Mouse (Mus musculus): Measurements from ENCODE around the gene Olfr1321. TPM values are rescaled to one million over a fixed set of nuclear protein-coding genes. Genes with fewer than 3 reads are reported as not detected.

Gene Olfr1321
- not detected in 2 replicates for polyA plus RNA-seq (2016; fragmentation: Nextera tagmentation; extraction: Ambion mirVana)

DNA sequence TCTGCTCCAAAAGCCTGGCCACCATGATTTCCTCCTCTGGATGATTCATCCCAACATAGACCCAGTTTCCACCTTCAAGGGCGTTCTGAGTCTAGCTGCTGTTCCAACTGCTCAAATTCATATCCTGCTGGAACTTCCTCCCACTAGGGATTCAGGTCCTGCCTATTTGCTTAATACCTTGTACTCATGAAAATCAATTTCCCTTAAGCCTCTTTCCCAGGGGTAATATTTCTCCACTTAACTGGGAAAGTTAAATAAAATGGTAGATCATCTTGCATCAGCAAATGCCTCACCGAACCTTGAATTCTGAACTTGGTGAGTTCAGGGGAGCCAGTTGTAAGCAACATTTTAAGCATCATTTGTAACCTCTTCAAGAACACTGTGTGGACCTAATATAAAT, at the start of gene Olfr1321:
Gene Olfr1321, minus strand, starts transcription at position 101 of the 400 bp plus-strand sequence.
- Histone ChIP-seq H3K4me1 (no peaks in the 10 kb centered on the region), H3K9me3 (no peaks in the 10 kb centered on the region), H3K36me3 (no peaks in the 10 kb centered on the region), H3K9ac (replicated peaks) (no peak within 1 kb of the TSS), H3K27me3 (no peaks in the 10 kb centered on the region), H3K4me2 (replicated peaks) (no peak within 1 kb of the TSS), H3K27ac (replicated peaks) (no peak within 1 kb of the TSS), H3K4me3 (no peak within 1 kb of the TSS)
- no peak for ATAC-seq (ENCODE audit: low FRiP score, low read depth)
- WGBS, result 73% methylated on average over 2 of the region's 2 CpGs

DNA sequence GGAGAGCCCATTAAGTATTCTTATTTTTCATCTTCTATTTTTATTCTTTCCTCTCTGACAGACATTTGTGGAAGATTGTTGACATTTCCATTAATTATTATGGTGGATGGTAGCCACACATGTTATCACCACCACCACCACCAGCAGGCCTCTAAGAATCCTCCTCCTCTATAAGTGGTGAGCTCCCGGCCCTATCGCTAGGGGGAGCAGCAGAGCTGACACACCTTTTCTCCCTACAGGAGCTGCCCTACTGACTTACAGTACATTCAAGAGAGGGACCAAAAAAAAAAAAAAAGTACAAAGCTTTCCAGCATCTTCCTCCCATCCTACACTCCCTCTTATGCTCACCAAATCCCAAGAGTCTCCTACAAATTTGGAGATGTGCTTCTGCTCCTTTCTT, 36.0 kb upstream of the Olfr1321 start:
- Histone ChIP-seq H3K9ac (replicated peaks) (no peak overlapping the region), H3K36me3 (no peaks in the 10 kb centered on the region), H3K9me3 (no peaks in the 10 kb centered on the region), H3K4me3 (no peak overlapping the region), H3K27me3 (no peaks in the 10 kb centered on the region), H3K4me1 (no peaks in the 10 kb centered on the region), H3K27ac (replicated peaks) (no peak overlapping the region), H3K4me2 (replicated peaks) (no peak overlapping the region)
- WGBS, result 34% methylated on average over 2 of the region's 2 CpGs
- no peak for ATAC-seq (ENCODE audit: low FRiP score, low read depth)

DNA sequence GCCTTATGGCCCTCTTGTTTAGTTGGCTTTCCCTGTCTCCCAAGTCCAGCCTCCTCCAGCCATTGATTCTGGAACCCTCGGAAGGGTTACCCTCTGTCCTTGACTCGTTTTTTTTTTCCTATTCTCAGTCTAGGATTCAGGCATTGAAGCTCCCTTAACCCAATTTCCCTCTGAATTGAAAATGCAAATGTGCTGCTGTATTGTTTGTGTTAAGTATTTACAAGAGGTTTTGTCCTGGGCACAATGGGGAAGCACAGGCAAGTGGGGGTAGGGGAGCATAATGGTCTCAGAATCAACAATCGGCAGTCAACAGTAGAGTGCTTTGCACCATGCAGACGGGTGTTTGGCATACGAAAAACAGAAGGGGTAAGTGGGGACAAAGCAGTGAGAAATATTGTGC, 10.3 kb upstream of the Olfr1321 start:
- no peaks in the 10 kb centered on the region for H3K36me3 ChIP-seq
- no peak overlapping the region for H3K27ac ChIP-seq (replicated peaks)
- no peaks in the 10 kb centered on the region for H3K4me1 ChIP-seq
- no peak overlapping the region for H3K4me3 ChIP-seq
- WGBS, result 44% methylated on average over 5 of the region's 5 CpGs
- no peaks in the 10 kb centered on the region for H3K9me3 ChIP-seq
- no peaks in the 10 kb centered on the region for H3K27me3 ChIP-seq
- peak; percentile 47; the same call in 1 of the 2 replicates for ATAC-seq (ENCODE audit: low FRiP score, low read depth)
- no peak overlapping the region for H3K4me2 ChIP-seq (replicated peaks)
- no peak overlapping the region for H3K9ac ChIP-seq (replicated peaks)

Other genes starting within 250 kb of the Olfr1321 start
- gene Olfr1320, start 62.7 kb downstream of the Olfr1321 start, polyA plus RNA-seq (2016; fragmentation: Nextera tagmentation; extraction: Ambion mirVana), result not detected in 2 replicates
- 1.9 and 2.1 TPM in 2 replicates for gene Igsf1, start 62.7 kb upstream of the Olfr1321 start, polyA plus RNA-seq (2016; fragmentation: Nextera tagmentation; extraction: Ambion mirVana)
- gene Olfr1322, start 156.4 kb upstream of the Olfr1321 start, polyA plus RNA-seq (2016; fragmentation: Nextera tagmentation; extraction: Ambion mirVana), result not detected in 2 replicates